Mouse (Mus musculus) adipocyte (in vitro differentiated cells): ENCODE data around the gene Cd5.
A peak's percentile ranks its signal among the peaks of the same experiment; 100 is the strongest.

Experiments
- DNase-seq: peaks from one replicate; pipeline ENCODE4 v3.0.0-alpha.2; 2016; ENCODE audit warnings: low spot score

The Cd5 gene

DNA sequence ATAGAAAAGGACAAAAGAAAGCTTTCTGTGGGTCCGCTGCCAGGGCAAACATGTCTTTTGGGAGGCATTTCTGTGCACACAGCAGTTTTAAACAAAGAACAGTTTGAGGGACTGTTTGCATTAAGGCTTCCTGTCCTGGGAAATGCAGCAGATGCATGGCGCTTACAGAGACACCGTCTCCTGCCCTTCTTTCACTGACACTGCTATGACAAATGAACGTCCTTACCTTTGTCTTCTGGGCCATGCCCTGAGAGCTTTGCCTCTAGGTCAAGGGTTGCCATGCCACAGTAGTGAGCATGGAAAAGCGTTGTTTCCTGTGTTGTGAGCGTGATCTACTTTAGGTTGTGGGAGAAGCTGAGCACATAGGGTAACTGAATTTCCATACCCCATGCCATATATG lies 19.9 kb upstream of the Cd5 start:
- peak; percentile 10 for DNase-seq

DNA sequence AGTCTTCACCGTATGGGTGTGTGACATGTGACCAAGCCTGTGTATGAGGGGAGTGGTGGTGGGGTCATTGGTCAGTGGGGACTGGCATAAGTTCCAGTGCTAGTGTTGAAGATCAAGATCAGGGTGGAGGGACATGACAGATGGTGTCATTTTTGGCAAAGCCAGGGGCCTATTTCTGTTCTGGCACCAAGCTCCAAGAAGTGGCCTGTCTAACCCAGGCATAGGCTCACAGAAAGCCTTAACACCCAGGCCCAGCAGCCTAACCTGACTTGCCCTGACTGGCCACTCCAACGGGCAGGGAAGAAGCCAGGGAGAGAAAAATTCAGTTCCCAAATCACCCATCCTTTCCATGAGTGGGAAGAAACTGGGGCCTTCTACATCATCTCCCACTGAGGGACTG lies 18.7 kb upstream of the Cd5 start:
- DNase-seq = no peak

DNA sequence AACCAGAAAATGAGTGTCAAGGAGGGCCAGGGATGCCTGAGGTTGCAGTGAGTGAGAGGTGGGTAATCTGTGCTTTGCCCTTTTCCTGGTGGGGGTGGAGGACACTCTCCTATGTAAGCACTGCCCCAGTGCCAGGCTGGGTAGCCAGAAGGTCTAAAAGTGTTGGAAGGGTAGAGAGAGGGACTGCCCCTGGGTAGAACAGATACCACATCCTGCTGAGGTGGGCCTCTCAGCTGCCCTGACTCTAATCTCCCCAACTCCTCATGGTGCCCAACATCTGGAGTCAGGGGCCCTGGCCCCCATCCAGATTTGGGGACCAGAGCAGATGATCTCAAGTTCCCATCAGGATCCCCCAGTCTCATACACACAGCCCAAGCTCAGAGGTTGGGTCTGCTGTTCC lies 18.3 kb upstream of the Cd5 start:
- no peak for DNase-seq

DNA sequence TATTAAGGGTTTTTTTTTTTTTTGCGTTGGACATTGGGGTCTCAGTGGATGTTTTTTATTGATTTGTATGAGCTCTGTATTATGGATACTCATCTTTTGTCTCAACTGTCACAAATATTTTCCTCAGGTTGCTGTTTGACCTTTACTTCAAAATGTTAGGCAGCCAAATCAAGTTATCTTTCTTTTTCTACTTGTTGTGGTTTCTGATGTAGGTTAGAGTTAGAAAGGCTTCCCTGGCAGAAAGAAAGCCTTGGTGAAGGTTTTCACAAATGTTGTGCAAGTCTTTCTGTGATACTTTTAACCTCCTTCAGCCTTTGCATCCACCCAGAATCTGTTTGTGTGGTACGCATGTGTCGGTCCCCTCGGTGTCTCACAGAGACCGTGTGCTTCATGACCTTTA lies 13.8 kb upstream of the Cd5 start:
- DNase-seq = no peak

DNA sequence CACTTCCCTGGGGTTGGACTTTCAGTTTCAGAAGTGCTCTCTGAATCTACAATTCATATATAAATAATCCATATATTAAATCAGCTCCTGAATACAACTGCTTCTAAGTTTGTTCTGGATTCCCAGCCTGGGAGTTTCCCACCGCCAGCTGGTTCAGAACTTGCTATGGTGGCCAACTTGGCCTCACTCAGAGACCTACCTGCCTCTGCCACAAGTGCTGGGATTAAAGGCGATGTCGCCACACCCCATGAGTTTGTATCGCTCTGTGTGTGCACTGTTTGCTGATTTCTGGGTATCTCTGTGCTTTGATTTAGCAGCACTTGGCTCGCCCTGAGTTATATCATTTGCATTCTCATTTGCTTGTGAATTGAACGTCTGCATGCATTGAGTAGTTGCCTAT lies 13.3 kb upstream of the Cd5 start:
- no peak for DNase-seq

DNA sequence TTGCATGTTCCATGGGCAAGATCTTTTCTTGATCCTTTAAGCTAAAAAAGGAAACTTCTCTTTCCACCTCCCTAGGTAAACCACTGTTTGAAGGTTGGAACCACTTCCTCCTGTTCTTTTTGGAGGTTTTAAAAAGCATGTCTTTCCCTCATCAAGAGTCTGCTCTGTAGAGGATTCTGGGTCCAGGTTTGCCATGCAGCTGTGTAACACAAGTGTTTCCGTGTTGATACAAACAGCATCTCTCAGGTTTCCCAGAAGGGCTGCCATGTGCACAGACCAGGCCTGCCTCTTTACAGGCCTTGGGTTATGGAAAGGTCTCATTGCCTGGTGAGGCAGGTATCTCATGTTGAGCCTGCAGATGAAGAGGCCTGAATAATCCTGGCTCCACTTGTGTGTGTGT lies 12.8 kb upstream of the Cd5 start:
- no peak for DNase-seq

DNA sequence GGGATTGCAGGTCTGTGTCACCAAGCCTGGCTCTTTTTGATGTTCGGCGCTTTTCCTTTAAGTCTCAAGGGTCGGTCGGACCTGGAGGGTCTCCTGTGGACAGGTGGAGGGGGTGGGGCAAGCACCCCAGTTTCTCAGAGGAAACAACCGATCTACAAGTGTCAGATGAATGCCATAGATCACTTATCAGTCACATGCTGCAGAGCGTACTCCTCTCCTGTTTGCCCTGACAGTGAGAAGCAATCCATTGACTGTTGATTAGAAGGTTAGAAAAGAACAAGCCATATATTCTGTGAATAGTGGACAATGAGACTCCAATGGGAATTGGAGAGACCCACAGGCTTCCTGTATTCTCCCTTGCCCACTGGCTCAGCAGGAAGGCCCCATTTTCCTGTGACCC lies 11.4 kb upstream of the Cd5 start:
- DNase-seq = no peak

DNA sequence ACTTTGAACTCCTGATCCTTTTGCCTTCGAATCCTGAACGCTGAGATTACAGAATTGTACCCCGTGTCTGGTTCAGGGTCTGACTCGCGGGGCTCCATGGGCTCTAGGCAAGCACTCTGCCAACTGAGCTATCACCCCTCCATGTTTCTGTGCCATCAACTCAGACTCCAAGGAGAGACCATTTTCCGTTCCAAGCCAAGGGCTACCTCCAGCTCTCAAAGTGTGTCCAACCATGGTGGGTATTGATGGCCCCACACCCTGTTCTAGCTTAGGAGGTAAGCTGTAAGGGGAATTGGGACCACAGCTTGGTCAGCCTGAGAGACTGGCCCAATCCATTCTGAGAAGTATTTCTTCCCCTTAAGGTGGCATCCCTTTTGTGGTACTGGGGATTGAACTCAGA lies 10.5 kb upstream of the Cd5 start:
- DNase-seq = no peak

DNA sequence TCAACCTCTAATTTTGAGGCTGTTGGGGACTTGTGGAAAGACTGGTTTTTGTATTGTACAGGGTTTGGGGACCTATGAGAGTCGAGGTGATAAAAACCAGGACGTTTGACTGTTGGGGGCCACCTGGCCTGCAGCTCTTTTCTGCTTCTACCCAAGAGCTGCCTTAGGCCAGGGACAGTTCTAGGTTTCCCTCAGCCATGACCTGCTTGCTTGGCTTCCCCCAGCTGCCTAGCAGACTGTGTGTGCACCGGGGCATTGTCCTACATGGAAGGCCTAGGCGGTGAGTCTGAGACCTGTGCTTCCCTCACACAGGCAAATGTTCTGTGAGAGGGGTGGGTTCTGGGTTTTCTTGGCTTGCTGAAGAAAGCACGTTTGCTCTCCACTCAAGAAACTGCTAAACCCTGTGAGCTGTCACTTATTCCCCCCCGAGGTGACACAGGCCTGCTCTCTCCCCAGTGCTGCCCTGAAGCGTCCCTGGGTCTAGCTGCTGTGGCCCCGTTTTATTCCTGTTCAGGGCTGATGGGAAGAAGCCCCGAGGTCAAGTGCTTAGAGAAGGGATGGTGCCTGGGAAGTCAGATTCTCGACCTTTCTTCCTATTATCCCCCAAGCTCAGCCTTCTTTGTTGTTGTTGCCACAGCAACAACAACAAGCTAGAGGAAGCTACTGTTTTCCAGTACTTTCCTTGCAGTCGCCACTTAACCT lies 9.8 kb upstream of the Cd5 start:
- DNase-seq = no peak

DNA sequence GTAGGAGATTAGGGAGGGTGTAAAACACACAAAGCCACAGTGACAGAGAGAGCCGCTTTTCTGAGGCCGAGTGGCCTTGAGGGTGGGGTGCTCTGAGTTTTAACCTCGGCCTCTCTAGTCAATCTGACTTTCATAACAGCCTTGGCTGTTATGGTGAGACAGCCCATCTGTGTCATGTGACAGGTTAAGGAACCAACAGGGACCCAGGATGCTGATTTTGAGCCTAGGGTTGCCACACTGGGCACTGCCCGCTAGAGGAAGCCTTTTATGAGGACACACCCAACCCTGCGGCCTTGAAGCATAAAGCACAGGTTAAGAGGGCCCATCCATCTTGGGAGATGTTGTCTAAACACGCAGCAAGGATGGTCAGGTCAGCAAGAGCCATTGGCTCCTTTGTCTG lies 8.9 kb upstream of the Cd5 start:
- DNase-seq = no peak

DNA sequence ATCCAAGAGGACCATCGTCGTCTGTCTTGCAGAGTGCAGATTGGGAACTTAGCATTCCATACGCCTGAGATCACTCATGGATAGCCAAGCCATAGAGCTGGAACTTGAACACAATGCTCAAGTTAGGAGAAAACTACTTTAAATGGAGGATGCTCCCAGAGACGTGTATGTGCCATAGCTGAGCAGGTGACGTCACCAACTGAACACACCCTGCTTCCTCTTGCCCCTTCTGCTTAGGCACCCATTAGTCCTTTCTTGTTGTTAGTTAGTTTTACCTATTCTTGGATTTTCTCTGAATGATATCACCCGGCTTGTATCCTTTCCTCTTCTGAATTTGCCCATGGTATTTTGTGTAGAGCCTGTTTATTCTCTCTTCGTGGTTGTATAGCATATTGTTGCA lies 8.4 kb upstream of the Cd5 start:
- no peak for DNase-seq

DNA sequence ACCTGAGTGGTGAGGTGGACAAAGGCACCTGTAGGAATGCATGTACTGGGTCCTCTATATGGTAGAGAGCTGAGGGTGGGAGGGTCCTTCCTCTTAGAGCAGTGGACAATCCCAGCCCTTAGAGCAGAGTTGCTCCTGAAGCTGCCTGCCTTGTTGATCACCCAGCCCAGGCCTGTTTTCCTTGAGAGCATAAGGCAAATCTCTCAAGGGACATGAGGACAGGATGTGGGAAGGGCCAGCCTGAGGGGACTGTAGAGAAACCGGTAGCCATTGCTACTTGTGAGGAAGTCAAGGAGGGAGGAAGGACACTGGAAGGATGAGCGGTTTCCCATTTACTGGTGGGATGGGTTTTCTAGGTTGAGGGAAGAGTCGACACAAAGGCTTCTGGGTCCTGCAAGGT lies 3.8 kb upstream of the Cd5 start:
- DNase-seq = no peak

DNA sequence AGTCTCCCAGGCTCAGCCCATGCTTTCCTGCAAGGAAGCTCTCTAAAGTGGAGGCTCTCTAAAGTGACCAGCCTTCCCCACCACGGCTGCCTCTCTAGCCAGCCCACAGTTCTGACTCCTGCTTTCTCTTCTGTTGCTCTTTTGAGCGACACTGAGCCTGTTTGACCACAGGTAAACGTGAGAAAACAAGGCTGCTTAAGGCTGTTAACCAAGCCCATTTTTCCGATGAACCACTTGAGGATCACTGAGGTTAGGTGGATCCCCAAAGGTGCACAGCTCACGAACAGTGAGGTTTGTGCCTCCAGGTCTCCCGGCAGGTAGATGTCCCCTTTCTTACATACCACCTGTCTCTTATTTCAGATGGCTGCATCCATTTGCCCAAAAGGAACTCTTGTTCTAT lies 3.3 kb upstream of the Cd5 start:
- no peak for DNase-seq

DNA sequence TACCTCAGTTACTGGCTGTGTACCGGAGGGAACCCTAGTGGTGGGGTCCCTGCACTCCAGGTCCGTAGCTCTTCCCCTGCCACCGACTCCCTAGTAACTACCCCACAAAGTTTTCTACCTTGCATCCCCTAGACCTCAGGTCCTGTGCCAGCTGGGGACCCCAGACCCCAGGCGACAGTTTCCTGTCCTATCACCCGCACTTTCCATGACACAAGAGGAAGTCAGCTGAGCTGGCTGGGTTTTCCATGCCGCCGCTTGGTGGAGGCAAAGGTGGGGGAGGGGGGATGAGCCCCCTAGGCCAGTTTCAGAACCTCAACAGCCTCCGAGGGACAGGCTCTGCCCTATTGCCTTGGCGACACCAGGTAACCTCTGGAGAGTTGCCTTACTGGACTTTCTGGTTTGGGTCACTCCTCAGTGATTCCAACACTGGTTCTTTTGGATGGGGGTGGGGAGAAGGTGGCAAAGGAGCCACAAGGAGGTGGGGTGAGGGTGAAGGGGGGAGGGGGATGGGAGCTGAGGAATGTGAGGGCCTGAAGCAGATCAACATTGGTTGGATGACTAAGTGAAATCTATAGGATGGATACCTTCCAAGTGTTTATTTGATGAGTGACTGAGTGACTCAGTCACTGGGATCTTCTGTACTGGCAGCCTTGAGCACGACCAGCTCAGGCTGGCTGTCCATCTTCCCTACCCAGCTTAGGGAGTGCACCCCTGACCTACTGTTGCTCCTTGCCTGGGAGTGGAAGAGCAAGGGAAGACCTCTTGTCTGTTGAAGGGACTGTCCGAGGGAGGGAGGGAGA lies 2.0 kb upstream of the Cd5 start:
- DNase-seq = no peak

DNA sequence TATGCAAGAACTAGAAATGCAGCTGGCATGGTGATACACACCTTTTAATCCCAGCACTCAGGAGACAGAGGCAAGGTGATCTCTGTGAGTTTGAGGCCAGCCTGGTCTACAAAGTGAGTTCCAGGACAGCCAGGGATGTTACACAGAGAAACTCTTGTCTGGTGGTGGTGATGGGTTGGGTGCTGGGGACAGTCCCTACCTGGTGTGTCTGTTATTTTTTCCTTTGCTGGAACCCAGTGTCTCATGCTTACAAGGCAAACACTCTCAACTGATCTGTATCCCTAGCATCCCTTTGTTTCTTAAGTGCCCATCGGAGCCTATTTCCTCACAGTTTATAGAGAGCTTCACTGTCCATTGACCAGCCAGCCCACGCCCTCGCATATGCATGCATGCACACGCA lies 1.1 kb upstream of the Cd5 start:
- DNase-seq = no peak

DNA sequence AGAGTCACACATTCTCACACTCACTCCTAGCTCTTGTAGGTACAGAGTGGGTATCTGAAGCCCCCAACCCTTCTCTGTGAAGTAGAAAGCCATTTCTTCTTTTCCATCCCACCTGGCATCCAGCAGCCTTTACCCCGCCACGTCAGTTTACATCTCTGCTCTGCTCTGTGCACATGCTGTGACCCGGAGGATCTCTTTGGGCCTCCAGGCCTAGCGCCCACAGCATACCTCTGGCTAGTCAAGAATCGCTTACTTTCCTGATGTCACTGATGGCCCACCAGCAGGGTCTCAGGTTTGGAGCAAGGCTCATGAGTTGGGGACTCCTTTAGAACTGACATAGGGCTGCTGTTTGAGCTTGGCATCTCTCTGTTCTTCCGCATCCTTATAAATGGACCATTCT lies 764 bp downstream of the Cd5 start:
- no peak for DNase-seq

DNA sequence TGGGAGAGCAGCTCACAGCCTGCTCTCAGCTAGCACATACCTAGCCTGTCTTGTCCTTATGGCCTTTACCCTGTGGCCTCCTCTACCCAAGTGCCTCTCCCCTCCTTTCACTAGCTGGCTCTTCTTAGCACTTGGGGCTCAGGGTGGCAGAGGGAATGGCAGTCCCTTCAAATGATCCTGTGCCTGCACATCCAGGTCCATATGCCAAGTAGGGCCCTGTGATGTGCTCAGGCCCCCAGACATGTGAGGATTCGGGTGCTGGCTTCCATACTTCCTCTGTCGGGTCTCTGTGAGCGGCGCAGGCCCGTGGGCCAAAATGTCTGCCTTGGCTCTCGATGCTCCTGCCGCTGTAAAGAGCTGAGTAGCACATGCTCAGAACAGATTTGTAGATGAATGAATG lies 2.9 kb downstream of the Cd5 start:
- no peak for DNase-seq

DNA sequence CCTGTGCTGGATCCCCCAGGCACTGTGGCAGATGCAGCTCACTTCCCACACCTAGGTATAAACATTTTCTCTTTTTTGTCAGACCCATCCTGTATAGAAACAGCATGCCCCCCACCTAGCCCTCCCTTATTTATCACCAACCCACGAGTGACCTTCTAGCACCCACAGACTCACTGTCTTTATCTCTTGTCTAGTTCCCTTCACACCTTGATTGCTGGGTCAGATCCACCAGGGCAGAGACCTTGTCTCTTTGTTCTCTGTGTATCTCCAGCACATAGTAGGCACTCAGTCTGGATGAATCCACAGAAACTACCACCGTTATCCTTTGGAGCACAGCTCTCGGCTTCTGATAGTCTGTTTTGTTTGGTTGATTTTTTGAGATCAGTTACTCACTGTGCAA lies 3.7 kb downstream of the Cd5 start:
- DNase-seq = no peak

DNA sequence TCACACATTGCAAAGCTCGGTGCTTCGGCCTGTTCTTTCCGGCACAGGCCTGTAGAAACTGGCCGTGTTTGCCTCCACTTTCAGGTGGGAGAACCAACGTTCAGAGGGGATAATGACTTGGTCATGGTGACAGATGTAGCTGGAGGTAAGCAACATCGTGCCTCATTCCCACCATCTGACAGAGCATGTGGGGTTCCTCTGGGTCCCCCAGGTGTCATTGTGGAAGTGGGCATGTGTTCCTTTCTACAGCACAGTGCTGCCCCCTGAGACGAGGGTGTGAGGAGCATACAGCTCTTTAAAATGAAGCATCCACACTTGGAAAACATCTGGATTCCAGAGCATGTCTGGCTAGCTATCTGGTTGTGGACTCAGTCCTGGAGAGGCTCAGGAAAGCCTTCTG lies 4.2 kb downstream of the Cd5 start:
- DNase-seq = no peak

DNA sequence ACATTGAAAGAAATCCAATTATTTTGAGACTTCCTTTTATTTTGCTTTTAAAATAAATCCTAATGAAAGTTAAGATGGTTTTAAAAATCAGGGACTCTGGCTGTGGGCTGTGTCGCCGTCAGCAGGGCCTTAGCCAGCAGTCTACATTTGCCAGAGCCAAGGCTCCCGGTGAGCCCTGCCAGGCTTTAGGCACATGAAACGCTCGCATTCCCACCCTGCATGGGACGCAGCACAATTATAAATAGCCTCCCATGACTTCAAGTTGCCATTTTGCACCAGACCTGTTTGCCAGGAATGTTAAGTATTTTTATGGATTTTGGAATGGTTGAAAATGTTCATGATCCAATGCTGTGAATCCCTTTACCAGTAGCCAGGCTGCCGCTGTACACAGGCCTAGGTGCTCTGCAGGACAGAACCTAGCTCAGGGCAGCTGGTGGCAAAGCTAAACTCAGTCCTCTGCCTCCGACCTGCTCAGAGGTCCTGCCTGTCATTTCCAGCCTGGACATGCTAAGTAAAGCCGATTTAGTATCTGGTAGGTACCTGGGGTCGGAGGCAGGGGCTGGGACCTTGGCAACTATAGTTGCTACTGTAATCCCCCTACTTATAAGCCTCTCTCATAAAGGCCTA lies 5.2 kb downstream of the Cd5 start:
- DNase-seq = no peak

DNA sequence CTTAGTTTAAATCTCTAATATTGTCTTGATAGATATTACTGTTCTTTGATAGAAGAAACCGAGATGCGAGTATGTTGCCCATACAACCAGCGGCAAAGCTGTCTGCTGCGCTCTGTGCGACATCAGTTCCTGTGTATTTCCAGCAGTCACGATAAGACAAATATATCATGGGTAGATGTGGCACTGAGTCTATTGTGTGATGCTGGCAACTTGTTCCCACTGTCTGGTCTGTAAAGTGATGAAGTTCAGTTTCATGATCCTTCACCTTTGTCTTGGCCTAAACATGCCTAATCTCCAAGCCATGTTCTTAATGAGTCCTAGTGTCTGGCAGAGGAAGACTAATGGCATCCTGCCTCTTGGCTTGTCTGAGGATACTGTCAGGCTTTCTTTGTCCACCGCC lies 6.1 kb downstream of the Cd5 start:
- no peak for DNase-seq

DNA sequence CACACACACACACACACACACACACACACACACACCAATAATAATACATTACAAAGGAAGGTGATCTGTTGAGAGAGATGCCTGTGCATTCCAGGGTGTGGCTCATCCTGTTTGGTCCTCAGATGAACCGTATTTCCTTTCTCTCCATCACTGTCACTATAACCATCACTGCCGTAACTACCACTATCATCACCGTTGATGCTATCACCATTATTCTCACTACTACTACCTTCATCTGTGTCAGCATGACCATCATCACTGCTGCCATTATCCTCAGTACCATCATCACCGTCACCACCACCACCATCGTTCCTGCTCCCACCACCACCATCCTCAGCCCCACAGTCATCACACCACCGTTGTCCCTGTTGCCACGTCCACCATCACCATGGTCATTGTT lies 6.8 kb downstream of the Cd5 start:
- DNase-seq = no peak

DNA sequence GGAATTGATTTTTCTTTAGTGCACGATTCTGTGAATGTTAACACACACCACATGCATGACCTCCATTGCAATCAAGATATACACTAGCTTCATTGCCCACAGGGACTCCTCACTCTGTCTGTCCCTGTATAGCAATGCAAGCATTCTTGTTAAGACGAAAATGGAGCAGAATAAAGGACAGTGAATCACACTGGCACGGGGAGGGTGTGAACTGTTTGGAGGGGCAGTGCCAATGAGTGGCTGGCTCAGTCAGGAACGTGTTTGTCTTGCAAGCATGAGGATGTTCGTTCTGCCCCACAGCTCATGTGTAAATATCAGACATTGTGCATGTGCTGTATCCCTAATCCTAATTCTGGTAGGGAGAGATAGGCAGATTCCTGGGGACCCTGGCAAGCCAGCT lies 8.3 kb downstream of the Cd5 start:
- no peak for DNase-seq

DNA sequence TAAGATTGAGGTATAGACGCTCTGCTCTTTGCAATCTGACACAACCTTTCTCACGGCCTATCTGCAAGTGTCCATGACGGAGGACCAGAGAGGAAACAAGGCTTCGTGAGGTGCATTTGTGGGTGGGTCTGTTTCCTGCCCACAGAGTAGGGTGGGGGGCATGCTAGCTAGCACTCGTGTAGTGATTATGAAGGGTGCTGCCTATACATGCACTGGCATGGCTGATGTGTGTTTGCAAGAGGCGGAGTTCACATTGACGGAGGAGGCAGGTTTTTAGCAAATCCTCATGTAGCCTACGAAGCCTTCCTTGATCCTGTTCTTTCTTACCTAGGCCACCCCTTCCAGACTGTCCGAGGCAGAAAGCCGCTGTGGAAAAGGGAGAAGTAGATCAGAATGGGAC lies 8.9 kb downstream of the Cd5 start:
- DNase-seq = no peak
